Mouse (Mus musculus) T-helper 1 cell (primary cell): Measurements from ENCODE around the gene Timmdc1.

ENCODE experiments used
- in situ Hi-C: fragments of 300-600 bp; cut with MboI, MseI; formaldehyde crosslinking; loops from one replicate; pipeline ENCODE4 v1.15.1; 2025; ENCODE audit warnings: high pct_unique_total_duplicates

The Timmdc1 gene

DNA sequence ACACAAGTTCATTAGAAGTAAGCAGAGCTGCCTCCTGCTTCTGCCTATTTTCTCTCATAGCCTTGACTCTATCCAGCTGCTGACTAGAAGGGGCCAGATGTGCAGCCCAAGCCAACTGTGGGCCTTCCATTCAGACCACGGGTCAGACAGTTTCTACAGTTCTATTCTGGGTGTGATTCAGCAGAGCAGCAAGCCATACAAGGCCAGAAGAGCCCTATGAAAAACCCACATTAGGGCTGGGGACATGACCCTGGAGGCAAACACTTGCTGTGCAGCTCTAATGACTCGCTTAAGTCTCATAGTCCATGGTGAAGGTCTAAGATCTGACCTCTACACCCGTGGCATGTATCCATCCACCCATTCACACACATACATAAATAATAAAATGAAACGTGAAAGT, 56.4 kb downstream of the Timmdc1 start:
- in situ Hi-C loops = no loop called here

GRCm38 (mm10) chr16:38463305-38463704, 59.2 kb downstream of the Timmdc1 start:
- in situ Hi-C loops = no loop called here

- in situ Hi-C loops = no loop called here
Observed at GRCm38 (mm10) chr16:38462161-38462560, 60.3 kb downstream of the Timmdc1 start.

DNA sequence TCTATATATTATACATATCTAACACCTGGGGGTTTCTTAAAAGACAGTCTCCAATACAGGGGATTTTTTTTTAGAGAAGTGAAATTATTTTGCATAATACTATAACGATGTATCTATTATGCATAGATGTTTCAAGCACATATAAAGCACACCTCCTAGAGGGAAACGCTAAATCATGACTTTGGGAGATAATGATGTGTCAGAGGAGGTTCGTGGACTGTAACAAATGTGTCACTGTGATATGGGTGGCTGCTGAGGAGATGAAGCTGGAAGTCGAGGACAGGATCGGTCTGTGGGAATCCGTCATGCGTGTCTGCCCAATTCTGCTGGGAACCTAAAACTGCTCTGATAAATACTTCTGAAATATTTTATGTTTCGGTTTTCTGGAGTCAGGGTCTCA, 60.7 kb downstream of the Timmdc1 start:
- in situ Hi-C loops = no loop called here

DNA sequence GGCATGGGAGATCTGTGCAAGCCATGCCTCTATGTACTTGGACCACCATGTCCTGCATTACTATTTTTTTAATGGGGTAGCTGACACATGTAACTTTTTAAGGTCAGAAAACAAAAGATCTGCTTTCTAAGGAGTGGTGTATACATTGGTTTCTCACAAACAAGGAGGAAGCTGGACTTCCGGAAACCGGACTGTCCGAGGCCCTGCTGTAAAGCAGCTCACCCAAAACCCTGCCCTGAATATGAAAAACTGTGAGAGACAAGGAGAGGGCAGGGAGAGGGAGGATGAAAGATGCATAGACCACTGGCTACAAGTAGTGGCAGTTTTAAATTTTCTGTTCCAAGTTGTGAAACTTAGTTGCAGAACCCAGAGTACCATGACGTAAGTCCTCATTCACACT, 62.5 kb downstream of the Timmdc1 start:
- in situ Hi-C loops = no loop called here

DNA sequence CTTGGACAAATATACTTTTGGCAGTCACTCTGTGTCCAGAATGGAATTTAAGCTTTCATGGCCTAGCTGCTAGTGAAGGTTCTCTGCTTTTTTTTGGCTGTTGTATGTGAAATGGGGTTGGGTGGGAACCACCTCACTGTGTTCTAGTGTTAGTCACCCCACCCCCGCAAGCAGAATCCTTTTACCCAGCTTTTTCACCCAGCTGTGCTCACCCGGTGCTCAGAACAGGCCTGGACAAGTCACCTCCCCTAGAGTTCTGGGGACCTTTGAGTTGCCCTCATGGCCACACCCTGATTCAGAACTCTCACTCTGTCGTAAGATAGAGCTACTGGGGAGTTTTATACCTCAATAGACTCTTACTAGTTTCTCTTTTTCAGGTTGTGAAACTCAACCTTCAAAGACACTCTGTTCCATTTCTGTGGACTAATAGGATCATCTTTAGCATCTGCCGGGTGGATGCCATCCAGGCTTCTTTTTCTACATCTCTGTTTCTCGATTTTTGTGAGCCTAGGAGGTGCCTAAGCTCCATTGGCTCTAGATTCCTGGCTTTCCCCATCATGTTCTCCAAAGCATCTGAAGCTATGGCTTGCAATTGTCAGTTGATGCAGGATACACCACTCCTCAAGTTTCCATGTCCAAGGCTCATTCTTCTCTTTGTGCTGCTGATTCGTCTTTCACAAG, 63.7 kb downstream of the Timmdc1 start:
- in situ Hi-C loops = no loop called here

- in situ Hi-C loops = no loop called here
Observed at GRCm38 (mm10) chr16:38456812-38457567, 65.5 kb downstream of the Timmdc1 start.

DNA sequence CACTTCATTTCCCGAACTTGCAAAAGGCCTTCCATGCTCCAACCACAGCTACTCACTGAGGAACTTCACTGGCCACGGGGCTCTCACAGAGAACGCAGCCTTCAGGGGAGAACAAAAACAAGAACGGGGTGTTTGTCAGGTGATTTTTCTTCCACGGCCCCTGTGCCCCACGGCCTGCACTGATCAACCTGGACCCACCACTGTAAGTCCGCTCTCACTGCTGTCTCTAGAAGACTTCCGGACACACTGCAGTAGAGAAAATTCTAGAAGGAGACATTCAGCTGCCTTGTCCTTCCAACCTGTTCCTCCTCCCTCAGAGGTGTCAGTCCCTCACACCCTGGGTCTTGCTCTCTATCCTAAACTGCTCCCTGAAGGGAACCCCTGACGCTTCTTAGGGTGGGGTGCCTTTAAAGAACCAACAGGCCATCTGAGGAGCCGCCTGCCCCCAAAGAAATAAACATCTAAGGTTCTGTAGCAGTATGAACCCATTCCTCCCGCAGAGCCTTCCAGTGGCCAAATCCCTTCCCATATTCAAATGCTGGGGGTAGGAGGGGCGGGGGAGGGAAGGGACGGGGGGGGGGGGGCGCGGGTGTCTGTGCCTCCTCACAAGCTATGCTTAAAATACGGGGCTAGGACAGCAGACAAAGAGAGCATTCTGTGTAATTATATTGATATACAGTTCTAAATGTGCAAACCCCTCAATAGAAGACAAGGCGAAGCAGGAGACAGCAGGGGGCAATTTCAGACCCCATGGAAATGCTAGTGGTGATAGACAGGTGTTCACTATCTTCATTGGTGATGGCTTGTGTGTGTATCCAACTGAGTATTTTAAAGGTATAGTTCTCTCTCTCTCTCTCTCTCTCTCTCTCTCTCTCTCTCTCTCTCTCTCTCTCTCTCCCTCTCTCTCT, 66.7 kb downstream of the Timmdc1 start, which contains the start of gene Cd80:
Gene Cd80, plus strand, starts transcription at position 51 of the 908 bp plus-strand sequence.
- in situ Hi-C loops = no loop called here

GRCm38 (mm10) chr16:38454533-38455254, 67.8 kb downstream of the Timmdc1 start:
- in situ Hi-C loops = no loop called here

GRCm38 (mm10) chr16:38453952-38454351, 68.5 kb downstream of the Timmdc1 start:
- in situ Hi-C loops = no loop called here

DNA sequence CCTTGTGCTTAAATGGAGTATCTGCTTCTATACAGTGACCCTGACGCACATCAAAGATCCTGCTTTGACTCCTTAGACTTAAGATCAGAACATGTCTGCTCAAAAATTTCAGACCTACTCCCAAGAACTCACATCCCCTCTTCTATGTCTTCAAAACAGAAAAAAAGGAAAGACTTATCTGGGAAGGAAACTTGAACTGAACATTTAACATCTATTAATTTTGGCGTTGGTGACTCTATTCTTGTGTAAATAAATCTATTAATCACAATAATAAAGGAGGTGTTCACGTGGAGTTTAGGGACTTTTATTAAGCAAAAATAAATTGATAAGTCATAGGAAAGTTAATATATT, 69.3 kb downstream of the Timmdc1 start:
- in situ Hi-C loops = no loop called here

- in situ Hi-C loops = no loop called here
Observed at GRCm38 (mm10) chr16:38452442-38453202, 69.8 kb downstream of the Timmdc1 start, which contains the start of gene Adprh. Gene Adprh, minus strand, starts transcription at chr16:38452703.

- in situ Hi-C loops = no loop called here
Observed at GRCm38 (mm10) chr16:38451421-38452205, 70.8 kb downstream of the Timmdc1 start.

DNA sequence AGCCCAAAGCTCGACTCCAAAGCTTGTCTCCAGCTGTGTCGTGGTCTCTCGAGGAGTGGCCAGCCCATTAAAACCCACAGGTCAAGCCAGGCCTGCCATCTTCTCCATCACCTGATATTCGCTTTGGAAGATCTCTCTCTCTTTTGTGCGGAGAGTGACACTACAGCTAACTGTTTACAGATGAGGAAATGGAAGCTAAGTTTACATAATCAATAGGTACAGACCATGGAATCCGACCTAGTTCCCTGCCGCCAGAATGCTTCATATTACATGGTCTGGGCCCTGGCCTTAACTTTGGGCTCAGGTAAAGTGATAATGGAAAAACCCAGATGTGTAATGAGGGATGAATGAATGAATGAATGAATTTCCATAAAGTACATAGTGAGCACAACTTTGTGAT, 71.8 kb downstream of the Timmdc1 start:
- in situ Hi-C loops = no loop called here

DNA sequence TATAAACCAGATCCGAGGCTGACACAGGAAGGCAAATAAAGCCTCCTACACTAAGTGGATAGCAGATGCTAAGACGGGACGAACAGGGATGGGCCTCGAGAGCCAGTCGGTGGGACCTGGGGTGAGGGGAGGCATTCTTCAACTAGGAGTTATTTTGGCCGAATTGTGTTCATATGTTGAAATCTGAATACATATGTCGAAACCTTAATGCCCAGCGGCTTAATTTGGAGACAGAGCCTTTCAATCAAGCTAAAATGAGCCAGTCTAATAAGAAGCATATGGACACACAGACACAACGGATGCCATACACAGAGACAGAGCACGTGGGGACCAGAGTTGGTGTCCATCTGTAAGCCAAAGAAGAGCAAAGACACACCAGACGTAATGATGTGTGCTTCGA, 74.0 kb downstream of the Timmdc1 start:
- in situ Hi-C loops = no loop called here
